16 mouse cellular contexts compared by ENCODE assay signal in genomic region chr6:145886277-145886676, GRCm38 (mm10). TPM values are rescaled to one million over a fixed set of nuclear protein-coding genes. Genes with fewer than 3 reads are reported as not detected.
DNase-seq lines count a peak whose midpoint lies in the region; ATAC-seq lines count a peak whose summit lies in the region.
"Had no signal": no experiment of that assay in that cellular context is flagged by ENCODE, and none has a peak within 500 bp of the region (broad histone marks: within the 10 kb centered on the region; RNA-seq: fewer than 3 reads in every experiment).

No protein-coding gene starts in this region.

- no peaks in the 10 kb centered on the region for H3K9me3 ChIP-seq in neural tube, embryonic 11.5 days (ENCODE audit: control insufficient read depth, low read length)
- no peaks in the 10 kb centered on the region for H3K9me3 ChIP-seq in heart, embryonic 15.5 days (replicated peaks)
- H3K9me3 ChIP-seq: embryonic facial prominence, embryonic 12.5 days; forebrain, embryonic 12.5 days; limb, embryonic 15.5 days; megakaryocyte, embryonic 14.5 days had no signal

- DNase-seq in adrenal gland, postnatal 14 days: peak; percentile 64
- no peak for DNase-seq in adrenal gland, adult 2 months
- peak; percentile 3 for DNase-seq in neural tube, embryonic 11.5 days (ENCODE audit: low spot score)
- no peak for DNase-seq in neural tube, embryonic 10.5 days (ENCODE audit: extremely low spot score, low spot score)
- DNase-seq in lung, postnatal 36 days: peak; percentile 62
- no peak for DNase-seq in left cerebral cortex, adult 9 months (ENCODE audit: low spot score in 2 of 2)
- no peak for DNase-seq in T-cell, adult 2 months (ENCODE audit: low spot score)
- DNase-seq: cerebellum, adult 9-11 months; layer of hippocampus, postnatal 36 days; right cerebral cortex, postnatal 25 days had no signal

- no peaks in the 10 kb centered on the region for H3K4me1 ChIP-seq in neural tube, embryonic 11.5 days (ENCODE audit: control insufficient read depth, insufficient read depth, low read length)
- peaks cover 7% of the 10 kb centered on the region for H3K4me1 ChIP-seq in heart, embryonic 15.5 days (replicated peaks)
- H3K4me1 ChIP-seq: embryonic facial prominence, embryonic 12.5 days; forebrain, embryonic 12.5 days; limb, embryonic 15.5 days had no signal

- no peaks in the 10 kb centered on the region for H3K36me3 ChIP-seq in neural tube, embryonic 11.5 days (ENCODE audit: control insufficient read depth, insufficient read depth, low read length)
- H3K36me3 ChIP-seq in heart, embryonic 15.5 days: no peaks in the 10 kb centered on the region
- H3K36me3 ChIP-seq: embryonic facial prominence, embryonic 12.5 days; forebrain, embryonic 12.5 days; limb, embryonic 15.5 days had no signal

- ATAC-seq in neural tube, embryonic 11.5 days (ENCODE audit: insufficient read depth, low FRiP score, low TSS enrichment): no peak
- ATAC-seq in heart, embryonic 15.5 days (replicated peaks; ENCODE audit: insufficient number of reproducible peaks, insufficient read depth, low FRiP score, low read depth): peak; percentile 86
- ATAC-seq: intestine, postnatal 0 days had no signal

- H3K4me2 ChIP-seq in neural tube, embryonic 11.5 days (ENCODE audit: low read depth): no peak overlapping the region
- peak overlapping the region; percentile 18 for H3K4me2 ChIP-seq in heart, embryonic 15.5 days
- H3K4me2 ChIP-seq: embryonic facial prominence, embryonic 12.5 days; forebrain, embryonic 12.5 days; limb, embryonic 15.5 days had no signal

- no peak overlapping the region for H3K9ac ChIP-seq in neural tube, embryonic 11.5 days (ENCODE audit: low read length)
- H3K9ac ChIP-seq in heart, embryonic 15.5 days: no peak overlapping the region
- H3K9ac ChIP-seq: embryonic facial prominence, embryonic 12.5 days; forebrain, embryonic 12.5 days; limb, embryonic 15.5 days had no signal

- no peak overlapping the region for H3K27ac ChIP-seq in neural tube, embryonic 11.5 days (ENCODE audit: low read depth, low read length)
- H3K27ac ChIP-seq in heart, embryonic 15.5 days: peak overlapping the region; percentile 78
- H3K27ac ChIP-seq: embryonic facial prominence, embryonic 12.5 days; forebrain, embryonic 12.5 days; limb, embryonic 15.5 days had no signal

- 82% methylated on average over 8 of the region's 8 CpGs for WGBS in neural tube, embryonic 11.5 days
- 28% methylated on average over 8 of the region's 8 CpGs for WGBS in heart, embryonic 15.5 days

- no peak overlapping the region for H3K4me3 ChIP-seq in neural tube, embryonic 11.5 days (ENCODE audit: low read depth, low read length)
- no peak overlapping the region for H3K4me3 ChIP-seq in heart, embryonic 15.5 days
- H3K4me3 ChIP-seq: embryonic facial prominence, embryonic 12.5 days; forebrain, embryonic 12.5 days; limb, embryonic 15.5 days; megakaryocyte, embryonic 14.5 days had no signal

- no peaks in the 10 kb centered on the region for H3K27me3 ChIP-seq in neural tube, embryonic 11.5 days (ENCODE audit: control insufficient read depth, insufficient read depth, low read length)
- H3K27me3 ChIP-seq in heart, embryonic 15.5 days: no peaks in the 10 kb centered on the region
- H3K27me3 ChIP-seq: embryonic facial prominence, embryonic 12.5 days; forebrain, embryonic 12.5 days; limb, embryonic 15.5 days had no signal

RNA-seq across cellular contexts. Expression of gene Bhlhe41, which starts 20.9 kb away (rescaled TPM):
- 4.5 and 4.6 TPM in 2 replicates for total RNA-seq in adrenal gland, postnatal 14 days (2021)
- 10 to 100 TPM in 1 of 2 experiments, 1 to 10 TPM in 1; 8.4 to 28.2 TPM for total RNA-seq in adrenal gland, adult 2 months (2021)
- polyA plus RNA-seq in adrenal gland, adult 2 months (2012; rRNA removed): 21.5 and 26.5 TPM in 2 replicates
- polyA plus RNA-seq in neural tube, embryonic 11.5 days (2014; fragmentation: Nextera tagmentation; extraction: Ambion mirVana): 1.0 and 1.2 TPM in 2 replicates
- 5.5 and 6.6 TPM in 2 replicates for polyA plus RNA-seq in heart, embryonic 15.5 days (2015; fragmentation: Nextera tagmentation; extraction: Ambion mirVana)

RNA-seq across cellular contexts. Expression of gene Sspn, which starts 45.2 kb away (rescaled TPM):
- total RNA-seq in adrenal gland, postnatal 14 days (2021): 13.0 and 13.7 TPM in 2 replicates
- total RNA-seq in adrenal gland, adult 2 months (2021): 10 to 100 TPM in 1 of 2 experiments, 1 to 10 TPM in 1; 9.8 to 17.0 TPM
- 6.8 and 7.1 TPM in 2 replicates for polyA plus RNA-seq in adrenal gland, adult 2 months (2012; rRNA removed)
- polyA plus RNA-seq in neural tube, embryonic 11.5 days (2014; fragmentation: Nextera tagmentation; extraction: Ambion mirVana): 3.0 and 3.3 TPM in 2 replicates
- polyA plus RNA-seq in heart, embryonic 15.5 days (2015; fragmentation: Nextera tagmentation; extraction: Ambion mirVana): 62.2 and 71.4 TPM in 2 replicates

Comparison
In these comparisons a context has a peak if more than half of its experiments do, and no peak if none do; other contexts are left out.
1. DNase-seq: peak in adrenal gland, postnatal 14 days (single experiment), neural tube, embryonic 11.5 days (single experiment) and lung, postnatal 36 days (single experiment); none in adrenal gland, adult 2 months (single experiment), neural tube, embryonic 10.5 days (single experiment), left cerebral cortex, adult 9 months (0 of 2) and T-cell, adult 2 months (single experiment).